Mouse (Mus musculus): Measurements from ENCODE around the gene Fpgt.

- TF ChIP-seq CTCF (IDR thresholded peaks at IDR 0.05) (no peak), POLR2A (IDR thresholded peaks at IDR 0.05; ENCODE audit: insufficient read depth, low read depth, low read length) (no peak)
Measured at GRCm38 (mm10) chr3:155105957-155106356, 12.8 kb upstream of the Fpgt start.
